Mouse (Mus musculus) bone marrow macrophage, adult 2 months (primary cell): Measurements from ENCODE around the gene Me1. TPM values are rescaled to one million over a fixed set of nuclear protein-coding genes. Genes with fewer than 3 reads are reported as not detected.

Experiments used
- H3K27ac ChIP-seq: 2 replicates; pipeline ENCODE4 v1.5.1; 2012; ENCODE audit warnings: low read depth, low read length; ENCODE audit not compliant: insufficient read depth
- H3K4me1 ChIP-seq: 2 replicates; pipeline ENCODE4 v1.6.1; 2012; ENCODE audit warnings: low read length; ENCODE audit not compliant: control insufficient read depth, insufficient read depth
- H3K4me3 ChIP-seq: 2 replicates; pipeline ENCODE4 v1.5.1; 2012; ENCODE audit warnings: mild to moderate bottlenecking, low read length, moderate library complexity; ENCODE audit not compliant: insufficient read depth
- CTCF ChIP-seq: IDR thresholded peaks from 2 replicates; pipeline ENCODE4 v1.5.1; 2012; ENCODE audit warnings: low read depth, mild to moderate bottlenecking, low read length, moderate library complexity
- POLR2A ChIP-seq: IDR thresholded peaks from 2 replicates; pipeline ENCODE4 v1.6.1; 2012; ENCODE audit warnings: mild to moderate bottlenecking, low read depth, low read length, borderline replicate concordance
- polyA plus RNA-seq: library from polyadenylated mRNA; stranded (reverse); fragments of >200 nt; gene quantifications from 2 replicates; pipeline ENCODE4 v1.2.4, GENCODE M21; 2012; ENCODE audit not compliant: missing spikeins, insufficient read depth, insufficient read length

Gene Me1
- polyA plus RNA-seq, 1 experiment: 8.3 TPM

- TF ChIP-seq CTCF: no peak
- TF ChIP-seq POLR2A: no peak
- no peak overlapping the region for H3K27ac ChIP-seq
- H3K4me1 ChIP-seq: peaks cover 12% of the 10 kb centered on the region
- H3K4me3 ChIP-seq: peak overlapping the region; percentile 97
Measured at GRCm38 (mm10) chr9:86570261-86570890, 125.4 kb downstream of the Me1 start.

- peaks cover 12% of the 10 kb centered on the region for H3K4me1 ChIP-seq
- H3K4me3 ChIP-seq: no peak overlapping the region
- no peak for TF ChIP-seq POLR2A
- TF ChIP-seq CTCF: no peak
- no peak overlapping the region for H3K27ac ChIP-seq
Measured at GRCm38 (mm10) chr9:86569314-86569910, 126.3 kb downstream of the Me1 start.

GRCm38 (mm10) chr9:86560543-86560942, 135.2 kb downstream of the Me1 start:
- TF ChIP-seq CTCF (no peak), POLR2A (no peak)
- Histone ChIP-seq H3K27ac (no peak overlapping the region), H3K4me3 (no peak overlapping the region), H3K4me1 (no peaks in the 10 kb centered on the region)

- TF ChIP-seq CTCF: no peak
- no peak for TF ChIP-seq POLR2A
- Histone ChIP-seq H3K4me3 (no peak overlapping the region), H3K27ac (no peak overlapping the region), H3K4me1 (no peaks in the 10 kb centered on the region)
Measured at GRCm38 (mm10) chr9:86554641-86555040, 141.1 kb downstream of the Me1 start.

- TF ChIP-seq CTCF (no peak), POLR2A (no peak)
- Histone ChIP-seq H3K27ac (no peak overlapping the region), H3K4me1 (no peaks in the 10 kb centered on the region), H3K4me3 (no peak overlapping the region)
Measured at GRCm38 (mm10) chr9:86553886-86554285, 141.9 kb downstream of the Me1 start.

GRCm38 (mm10) chr9:86550717-86551116, 145.0 kb downstream of the Me1 start:
- Histone ChIP-seq H3K4me3 (no peak overlapping the region), H3K4me1 (no peaks in the 10 kb centered on the region), H3K27ac (no peak overlapping the region)
- TF ChIP-seq CTCF (no peak), POLR2A (no peak)

- no peak overlapping the region for H3K27ac ChIP-seq
- H3K4me1 ChIP-seq: peaks cover 3% of the 10 kb centered on the region
- H3K4me3 ChIP-seq: no peak overlapping the region
- TF ChIP-seq CTCF: no peak
- TF ChIP-seq POLR2A: no peak
Measured at GRCm38 (mm10) chr9:86549637-86550162, 146.1 kb downstream of the Me1 start.

GRCm38 (mm10) chr9:86544559-86544958, 151.2 kb downstream of the Me1 start:
- no peak for TF ChIP-seq POLR2A
- TF ChIP-seq CTCF: no peak
- Histone ChIP-seq H3K4me3 (no peak overlapping the region), H3K27ac (peak overlapping the region; percentile 46), H3K4me1 (peaks cover 16% of the 10 kb centered on the region)

- no peak for TF ChIP-seq POLR2A
- no peak for TF ChIP-seq CTCF
- peaks cover 16% of the 10 kb centered on the region for H3K4me1 ChIP-seq
- no peak overlapping the region for H3K27ac ChIP-seq
- H3K4me3 ChIP-seq: no peak overlapping the region
Measured at GRCm38 (mm10) chr9:86543451-86543850, 152.3 kb downstream of the Me1 start.

- H3K4me3 ChIP-seq: no peak overlapping the region
- H3K4me1 ChIP-seq: peaks cover 7% of the 10 kb centered on the region
- TF ChIP-seq CTCF: no peak
- TF ChIP-seq POLR2A: no peak
- no peak overlapping the region for H3K27ac ChIP-seq
Measured at GRCm38 (mm10) chr9:86534071-86534470, 161.7 kb downstream of the Me1 start.

Other genes with a start within 250 kb of the Me1 start
- gene Ube2cbp, start 231.0 kb downstream of the Me1 start, polyA plus RNA-seq: 0.31 TPM in 1 of 2 replicates, not detected in the other
- gene Dop1a, start 228.8 kb downstream of the Me1 start, polyA plus RNA-seq: 23.8 and 26.9 TPM in 2 replicates
- 8.0 and 8.5 TPM in 2 replicates for gene Pgm3, start 124.1 kb downstream of the Me1 start, polyA plus RNA-seq
- 9.9 and 11.8 TPM in 2 replicates for gene Rwdd2a, start 124.0 kb downstream of the Me1 start, polyA plus RNA-seq
- not detected in 2 replicates for gene Prss35, start 47.7 kb upstream of the Me1 start, polyA plus RNA-seq
- gene Snap91, start 184.7 kb upstream of the Me1 start, polyA plus RNA-seq: not detected in 2 replicates